Mouse (Mus musculus): ENCODE measurements around the gene Glra2.

DNA sequence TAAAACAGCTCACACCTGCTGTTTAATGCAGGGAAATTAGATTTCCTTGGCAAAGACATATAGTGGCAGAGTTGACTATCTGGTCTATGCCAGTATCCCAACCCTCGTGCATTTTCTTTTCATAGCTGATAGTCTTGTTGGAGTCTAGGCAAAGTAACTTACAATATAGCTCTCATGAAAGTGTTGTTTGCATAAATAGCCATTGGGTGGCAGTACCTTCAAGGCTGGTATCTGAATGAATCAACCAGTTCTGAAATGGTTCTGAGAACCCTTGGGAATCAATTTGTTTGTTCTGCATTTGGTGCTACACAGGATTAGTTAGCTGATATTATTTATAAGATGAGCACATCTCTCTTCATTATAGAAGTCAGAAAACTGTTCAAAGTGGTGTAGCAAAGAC, 133.6 kb downstream of the Glra2 start:
- TF ChIP-seq ZNF384 (IDR thresholded peaks at IDR 0.05; ENCODE audit: low read depth, low read length) = no peak
- no peak for TF ChIP-seq CHD2 (IDR thresholded peaks at IDR 0.05; ENCODE audit: low read depth, low read length)

Data from ES-E14 (cell line).